In genomic region chr2:33846635-33847034, GRCm38 (mm10) we compare ENCODE assay signal across 8 mouse cellular contexts. TPM values are rescaled to one million over a fixed set of nuclear protein-coding genes. Genes with fewer than 3 reads are reported as not detected.
DNase-seq lines count a peak whose midpoint lies in the region; ATAC-seq lines count a peak whose summit lies in the region.

No protein-coding gene starts in this region.

- H3K4me1 ChIP-seq in heart, embryonic 15.5 days (replicated peaks) = peaks cover 32% of the 10 kb centered on the region
- peaks cover 54% of the 10 kb centered on the region for H3K4me1 ChIP-seq in heart, embryonic 10.5 days
- peaks cover 30% of the 10 kb centered on the region for H3K4me1 ChIP-seq in embryonic facial prominence, embryonic 10.5 days
- H3K4me1 ChIP-seq in hindbrain, embryonic 15.5 days (replicated peaks) = peaks cover 26% of the 10 kb centered on the region
- H3K4me1 ChIP-seq in midbrain, embryonic 13.5 days (replicated peaks) = peaks cover 40% of the 10 kb centered on the region

- H3K27ac ChIP-seq in heart, embryonic 15.5 days = 0 out of 2 replicates have a peak overlapping the region, but pooled peaks have one; percentile 2
- no peak overlapping the region for H3K27ac ChIP-seq in heart, embryonic 10.5 days
- H3K27ac ChIP-seq in embryonic facial prominence, embryonic 10.5 days (replicated peaks) = peak overlapping the region; percentile 76
- peak overlapping the region; percentile 58 for H3K27ac ChIP-seq in hindbrain, embryonic 15.5 days (replicated peaks)
- H3K27ac ChIP-seq in midbrain, embryonic 13.5 days = peak overlapping the region; percentile 59

- H3K4me3 ChIP-seq in heart, embryonic 15.5 days = no peak overlapping the region
- no peak overlapping the region for H3K4me3 ChIP-seq in heart, embryonic 10.5 days
- no peak overlapping the region for H3K4me3 ChIP-seq in embryonic facial prominence, embryonic 10.5 days
- H3K4me3 ChIP-seq in hindbrain, embryonic 15.5 days = no peak overlapping the region
- H3K4me3 ChIP-seq in midbrain, embryonic 13.5 days (replicated peaks) = no peak overlapping the region

- no peaks in the 10 kb centered on the region for H3K36me3 ChIP-seq in heart, embryonic 15.5 days
- H3K36me3 ChIP-seq in heart, embryonic 10.5 days = peaks cover 4% of the 10 kb centered on the region; the same call in 1 of the 2 replicates
- peaks cover 22% of the 10 kb centered on the region for H3K36me3 ChIP-seq in embryonic facial prominence, embryonic 10.5 days (replicated peaks)
- H3K36me3 ChIP-seq in hindbrain, embryonic 15.5 days = no peaks in the 10 kb centered on the region
- H3K36me3 ChIP-seq in midbrain, embryonic 13.5 days = peaks cover 15% of the 10 kb centered on the region

- WGBS in heart, embryonic 15.5 days = 54% methylated on average over 4 of the region's 4 CpGs
- 67% methylated on average over 4 of the region's 4 CpGs for WGBS in heart, embryonic 10.5 days
- WGBS in embryonic facial prominence, embryonic 10.5 days = 54% methylated on average over 4 of the region's 4 CpGs
- 55% methylated on average over 4 of the region's 4 CpGs for WGBS in hindbrain, embryonic 15.5 days
- WGBS in midbrain, embryonic 13.5 days = 58% methylated on average over 4 of the region's 4 CpGs

- no peak overlapping the region for H3K4me2 ChIP-seq in heart, embryonic 15.5 days
- no peak overlapping the region for H3K4me2 ChIP-seq in hindbrain, embryonic 15.5 days
- no peak overlapping the region for H3K4me2 ChIP-seq in midbrain, embryonic 13.5 days (replicated peaks)

- DNase-seq in heart, embryonic 10.5 days (ENCODE audit: low spot score) = no peak
- peak; percentile 29 for DNase-seq in embryonic facial prominence, embryonic 10.5 days (ENCODE audit: low spot score)
- DNase-seq in left cerebral cortex, adult 9 months (ENCODE audit: low spot score in 2 of 2) = no peak
- DNase-seq in cerebellum, postnatal 36 days = no peak
- no peak for DNase-seq in urinary bladder, adult 2 months (ENCODE audit: low spot score)

- H3K27me3 ChIP-seq in heart, embryonic 15.5 days = 0 out of 2 replicates have a peak, but pooled peaks cover 3% of the 10 kb centered on the region
- peaks cover 65% of the 10 kb centered on the region for H3K27me3 ChIP-seq in heart, embryonic 10.5 days (ENCODE audit: insufficient read depth, poor library complexity, severe bottlenecking)
- no peaks in the 10 kb centered on the region for H3K27me3 ChIP-seq in embryonic facial prominence, embryonic 10.5 days (replicated peaks; ENCODE audit: low read depth, poor library complexity, severe bottlenecking)
- no peaks in the 10 kb centered on the region for H3K27me3 ChIP-seq in hindbrain, embryonic 15.5 days
- H3K27me3 ChIP-seq in midbrain, embryonic 13.5 days = no peaks in the 10 kb centered on the region

- H3K9ac ChIP-seq in heart, embryonic 15.5 days = no peak overlapping the region
- no peak overlapping the region for H3K9ac ChIP-seq in hindbrain, embryonic 15.5 days
- H3K9ac ChIP-seq in midbrain, embryonic 13.5 days (replicated peaks) = no peak overlapping the region

- no peak for ATAC-seq in heart, embryonic 15.5 days (replicated peaks; ENCODE audit: insufficient number of reproducible peaks, insufficient read depth, low FRiP score, low read depth)
- ATAC-seq in hindbrain, embryonic 15.5 days (ENCODE audit: low FRiP score, low read depth) = no peak
- ATAC-seq in midbrain, embryonic 13.5 days = no peak

- no peaks in the 10 kb centered on the region for H3K9me3 ChIP-seq in heart, embryonic 15.5 days (replicated peaks)
- no peaks in the 10 kb centered on the region for H3K9me3 ChIP-seq in heart, embryonic 10.5 days
- no peaks in the 10 kb centered on the region for H3K9me3 ChIP-seq in embryonic facial prominence, embryonic 10.5 days
- H3K9me3 ChIP-seq in hindbrain, embryonic 15.5 days = no peaks in the 10 kb centered on the region
- H3K9me3 ChIP-seq in midbrain, embryonic 13.5 days = no peaks in the 10 kb centered on the region

RNA-seq across cellular contexts. Expression of gene Mvb12b, which starts 41.1 kb away (rescaled TPM):
- 12.7 and 15.7 TPM in 2 replicates for polyA plus RNA-seq in heart, embryonic 15.5 days (2015; fragmentation: Nextera tagmentation; extraction: Ambion mirVana)
- polyA plus RNA-seq in heart, embryonic 10.5 days (2016; fragmentation: Nextera tagmentation; extraction: Ambion mirVana) = 10.0 and 16.6 TPM in 2 replicates
- 14.4 and 16.1 TPM in 2 replicates for polyA plus RNA-seq in embryonic facial prominence, embryonic 10.5 days (2016; fragmentation: Nextera tagmentation; extraction: Ambion mirVana)
- 66.2 and 68.6 TPM in 2 replicates for polyA plus RNA-seq in hindbrain, embryonic 15.5 days (2015; fragmentation: Nextera tagmentation; extraction: Ambion mirVana)
- polyA plus RNA-seq in midbrain, embryonic 13.5 days (2015; fragmentation: Nextera tagmentation; extraction: Ambion mirVana) = 68.1 and 73.0 TPM in 2 replicates
- polyA plus RNA-seq in urinary bladder, adult 2 months (2012; rRNA removed) = 15.1 and 21.0 TPM in 2 replicates
